Mouse (Mus musculus): Measurements from ENCODE around the gene Retnla. TPM values are rescaled to one million over a fixed set of nuclear protein-coding genes. Genes with fewer than 3 reads are reported as not detected.

The Retnla gene
- polyA plus RNA-seq (2012; rRNA removed), result 18.8 and 53.1 TPM in 2 replicates

DNA sequence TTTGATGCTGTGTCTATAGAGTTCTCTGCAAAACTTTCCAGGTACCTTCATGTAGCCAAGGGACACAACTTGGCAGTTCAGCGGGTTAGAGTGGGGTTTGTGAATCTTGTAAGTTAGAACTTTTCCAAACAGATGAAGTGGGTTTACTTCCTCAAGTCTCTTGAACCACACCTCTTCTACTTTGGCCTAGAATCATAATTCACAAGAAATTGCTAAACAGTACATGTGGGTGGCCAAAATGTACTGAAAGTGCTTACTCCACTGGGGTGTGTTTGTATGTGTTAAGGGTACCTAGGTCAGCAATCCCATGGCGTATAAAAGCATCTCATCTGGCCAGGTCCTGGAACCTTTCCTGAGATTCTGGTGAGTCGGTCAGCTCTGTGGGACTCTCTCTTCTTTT is at the start of gene Retnla:
Retnla (plus strand) TSS at position 286 of the 400 bp plus-strand sequence.

DNA sequence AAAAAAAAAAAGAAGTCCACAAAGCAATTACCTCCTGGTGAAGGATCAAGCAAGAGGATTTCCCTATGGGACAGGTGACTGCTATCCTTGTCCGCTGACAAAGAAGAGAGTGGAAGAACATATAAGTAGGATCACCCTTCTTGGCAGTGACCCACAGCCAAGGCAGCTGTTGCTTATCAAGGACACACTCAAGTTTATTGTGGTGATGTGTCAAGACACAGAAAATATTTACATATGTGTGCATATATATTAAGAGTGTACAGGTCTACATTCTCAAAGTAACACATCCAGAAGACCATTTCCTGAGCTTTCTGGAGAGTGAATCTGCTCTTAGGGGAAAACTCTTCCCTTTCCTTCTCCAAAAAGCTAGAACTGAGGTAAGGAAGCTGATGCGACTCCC is 25.7 kb upstream of the Retnla start, which contains the start of gene Retnlb:
Retnlb (plus strand) TSS at position 162 of the 400 bp plus-strand sequence.

GRCm38 (mm10) chr16:48872321-48872720 is 30.0 kb downstream of the Retnla start, which contains the start of gene Retnlg:
Retnlg (plus strand) TSS chr16:48872621.

Other genes with a start within 250 kb of the Retnla start
- gene Trat1, start 70.5 kb upstream of the Retnla start, polyA plus RNA-seq (2012; rRNA removed), result not detected in 2 replicates
- gene Retnlb, start 25.7 kb upstream of the Retnla start, polyA plus RNA-seq (2012; rRNA removed), result not detected in 2 replicates
- gene Retnlg, start 30.1 kb downstream of the Retnla start, polyA plus RNA-seq (2012; rRNA removed), result 2.9 and 17.8 TPM in 2 replicates
- 0.12 and 0.30 TPM in 2 replicates for gene Dzip3, start 151.6 kb downstream of the Retnla start, polyA plus RNA-seq (2012; rRNA removed)
- 0.14 and 0.19 TPM in 2 replicates for gene Cip2a, start 151.6 kb downstream of the Retnla start, polyA plus RNA-seq (2012; rRNA removed)
- gene Myh15, start 214.9 kb downstream of the Retnla start, polyA plus RNA-seq (2012; rRNA removed), result not detected in 2 replicates

Data from stomach, adult 2 months (tissue).